Mouse (Mus musculus): ENCODE data around the gene Yipf3. TPM values are rescaled to one million over a fixed set of nuclear protein-coding genes. Genes with fewer than 3 reads are reported as not detected.

The Yipf3 gene
- polyA plus RNA-seq, 1 experiment from 2014 or later: 118 TPM

DNA sequence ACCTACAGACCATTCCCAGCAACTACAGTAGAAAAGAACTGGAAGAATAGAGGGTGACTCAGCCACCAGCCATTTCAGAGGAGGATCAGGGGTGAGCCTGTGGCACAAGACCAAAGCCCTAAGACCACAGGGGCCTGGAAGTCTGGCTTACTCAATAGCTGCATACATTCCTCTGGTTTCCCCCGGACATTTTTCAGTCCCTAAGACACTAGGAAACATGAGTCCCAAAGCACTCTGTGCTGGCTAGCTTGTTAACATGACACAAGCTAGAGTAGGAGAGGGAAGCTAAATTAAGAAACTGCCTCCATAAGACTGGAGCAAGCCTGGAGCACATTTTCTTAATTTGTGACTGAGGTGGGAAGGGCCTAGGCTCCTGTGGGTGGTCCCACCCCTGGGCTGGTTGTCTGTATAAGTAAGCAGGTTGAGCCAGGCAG, 25.9 kb downstream of the Yipf3 start:
- Histone ChIP-seq H3K9me3 (no peaks in the 10 kb centered on the region), H3K27me3 (no peaks in the 10 kb centered on the region), H3K4me1 (peaks cover 5% of the 10 kb centered on the region), H3K4me3 (no peak overlapping the region), H3K4me2 (no peak overlapping the region), H3K27ac (no peak overlapping the region), H3K9ac (no peak overlapping the region), H3K36me3 (peaks cover 50% of the 10 kb centered on the region)
- no peak for ATAC-seq (ENCODE audit: borderline replicate concordance, extremely low read depth, low FRiP score, low TSS enrichment)
- 62% methylated on average over 1 of the region's 1 CpGs for WGBS

DNA sequence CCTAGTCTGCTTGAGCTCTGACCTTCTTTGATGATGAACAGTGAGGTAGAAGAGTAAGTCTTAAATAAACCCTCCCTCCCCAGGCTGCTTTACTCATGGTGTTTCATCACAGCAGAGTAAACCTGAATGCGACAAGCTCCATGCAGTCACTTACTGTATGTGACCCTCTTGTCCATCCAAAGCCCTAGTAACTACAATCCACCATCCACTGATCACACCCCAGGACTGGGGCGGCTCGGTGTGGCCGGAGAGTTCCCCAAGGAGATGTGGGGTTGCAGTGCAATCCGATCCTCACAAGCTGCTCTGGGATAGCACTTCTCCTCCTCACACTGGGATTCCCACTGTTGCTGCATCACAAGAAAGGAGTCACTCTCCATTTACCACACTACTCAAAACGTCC, 26.6 kb downstream of the Yipf3 start:
- WGBS: 65% methylated on average over 6 of the region's 6 CpGs
- no peak overlapping the region for H3K9ac ChIP-seq
- H3K9me3 ChIP-seq: no peaks in the 10 kb centered on the region
- no peak for ATAC-seq (ENCODE audit: borderline replicate concordance, extremely low read depth, low FRiP score, low TSS enrichment)
- H3K4me3 ChIP-seq: no peak overlapping the region
- H3K27me3 ChIP-seq: no peaks in the 10 kb centered on the region
- H3K4me1 ChIP-seq: peaks cover 5% of the 10 kb centered on the region
- H3K4me2 ChIP-seq: no peak overlapping the region
- H3K36me3 ChIP-seq: peaks cover 57% of the 10 kb centered on the region
- H3K27ac ChIP-seq: no peak overlapping the region

DNA sequence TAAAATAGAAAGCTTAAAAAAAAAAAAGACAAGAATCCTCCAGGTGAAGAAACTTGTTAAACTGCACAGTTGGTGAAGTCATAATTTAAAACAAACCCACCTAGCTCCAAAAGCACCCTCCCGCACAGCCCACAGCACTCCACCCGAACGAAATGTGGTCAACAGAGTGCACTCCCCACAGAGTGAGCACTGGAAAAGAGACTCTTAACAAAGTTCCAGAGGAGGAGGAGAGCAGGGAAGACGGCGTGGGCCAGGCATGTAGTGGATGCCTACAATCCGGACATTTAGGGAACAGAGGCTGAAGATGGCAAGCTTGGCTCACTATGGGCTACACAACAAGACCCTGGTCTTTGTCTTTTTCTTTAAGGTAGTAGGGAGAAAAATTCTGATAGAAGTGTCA, 27.2 kb downstream of the Yipf3 start:
- Histone ChIP-seq H3K27me3 (no peaks in the 10 kb centered on the region), H3K4me3 (no peak overlapping the region), H3K9ac (no peak overlapping the region), H3K36me3 (peaks cover 59% of the 10 kb centered on the region), H3K4me1 (peaks cover 2% of the 10 kb centered on the region), H3K27ac (no peak overlapping the region), H3K4me2 (no peak overlapping the region), H3K9me3 (no peaks in the 10 kb centered on the region)
- WGBS: 80% methylated on average over 6 of the region's 6 CpGs
- ATAC-seq (ENCODE audit: borderline replicate concordance, extremely low read depth, low FRiP score, low TSS enrichment): no peak

DNA sequence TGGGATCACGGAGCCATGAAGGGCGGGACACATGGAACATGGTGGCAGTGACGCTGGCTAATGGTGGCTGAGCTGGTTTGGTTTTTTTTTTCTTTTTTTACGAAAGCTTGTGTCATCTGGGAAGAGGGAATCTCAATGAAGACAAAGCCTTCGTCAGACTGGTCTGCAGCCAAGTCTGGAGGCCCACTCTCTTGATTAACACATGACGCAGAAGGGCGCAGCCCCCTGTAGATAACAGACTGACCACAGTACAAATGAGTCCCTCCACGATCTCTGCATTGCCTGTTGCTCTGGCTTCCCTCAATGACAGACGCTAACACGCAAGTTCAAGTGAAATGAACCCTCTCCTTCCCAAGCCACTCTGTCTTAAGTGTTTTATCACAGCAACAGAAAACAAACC, 27.6 kb downstream of the Yipf3 start:
- no peak for ATAC-seq (ENCODE audit: borderline replicate concordance, extremely low read depth, low FRiP score, low TSS enrichment)
- Histone ChIP-seq H3K36me3 (peaks cover 57% of the 10 kb centered on the region), H3K27ac (no peak overlapping the region), H3K9me3 (no peaks in the 10 kb centered on the region), H3K4me3 (no peak overlapping the region), H3K27me3 (no peaks in the 10 kb centered on the region), H3K4me1 (peaks cover under 1% of the 10 kb centered on the region), H3K9ac (no peak overlapping the region), H3K4me2 (no peak overlapping the region)
- WGBS: 86% methylated on average over 10 of the region's 10 CpGs

DNA sequence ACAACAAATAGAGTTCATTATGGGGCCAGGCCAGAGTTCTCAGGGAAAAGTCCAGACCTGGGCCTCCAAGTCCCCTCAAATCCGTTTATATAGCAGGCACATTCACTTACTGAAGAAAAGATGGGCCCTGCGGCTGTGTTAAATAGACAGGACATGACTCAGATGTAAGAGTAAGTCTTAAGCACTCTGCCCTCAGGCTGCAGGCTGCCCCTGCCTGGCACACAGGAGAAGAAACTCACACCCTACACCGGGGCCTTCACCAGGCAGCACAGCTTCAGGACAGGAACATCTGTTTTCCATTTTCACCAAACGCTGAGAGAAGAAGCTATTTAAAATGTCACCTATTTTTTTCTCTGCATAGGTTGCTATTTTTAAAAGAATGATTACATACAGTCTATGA, 29.7 kb downstream of the Yipf3 start:
- WGBS: 59% methylated on average over 4 of the region's 4 CpGs
- Histone ChIP-seq H3K9me3 (no peaks in the 10 kb centered on the region), H3K27me3 (no peaks in the 10 kb centered on the region), H3K36me3 (peaks cover 40% of the 10 kb centered on the region), H3K4me3 (no peak overlapping the region), H3K4me1 (peaks cover 18% of the 10 kb centered on the region), H3K27ac (no peak overlapping the region), H3K4me2 (no peak overlapping the region), H3K9ac (no peak overlapping the region)
- no peak for ATAC-seq (ENCODE audit: borderline replicate concordance, extremely low read depth, low FRiP score, low TSS enrichment)

DNA sequence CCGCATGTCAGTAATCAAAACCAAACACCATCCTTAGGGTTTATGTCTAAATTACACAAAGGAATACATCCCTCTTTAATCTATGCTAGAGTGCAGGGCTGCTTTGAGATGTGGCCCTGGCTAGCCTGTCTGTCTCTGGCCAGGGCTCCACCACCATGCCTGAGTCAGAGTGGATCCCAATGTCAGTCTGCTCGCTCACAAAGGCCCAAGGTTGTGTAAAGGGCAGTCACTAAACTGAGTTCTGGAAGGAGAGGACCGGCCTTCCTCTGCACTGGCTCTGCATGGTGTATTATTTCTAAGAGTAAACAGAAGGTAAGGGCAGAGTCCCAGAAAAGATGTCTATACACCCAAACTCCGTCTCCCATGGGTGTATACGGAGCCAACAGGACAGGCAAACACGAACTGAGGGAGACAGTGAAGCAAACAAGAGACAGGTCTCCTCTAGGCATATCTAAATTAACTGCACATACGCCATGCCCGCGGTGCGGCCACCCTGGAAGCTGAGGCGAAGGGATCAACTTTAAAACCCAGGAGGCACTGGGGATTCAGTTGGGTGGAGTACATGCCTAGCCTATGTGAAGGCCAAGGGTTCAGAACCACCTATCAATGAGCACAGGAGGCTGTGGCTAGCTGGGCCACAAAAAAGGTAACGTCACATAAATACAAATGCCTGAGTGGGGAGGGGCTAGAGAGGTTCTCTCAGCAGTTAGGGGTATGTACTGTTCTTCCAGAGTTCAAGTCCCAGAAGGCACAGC, 30.3 kb downstream of the Yipf3 start:
- 88% methylated on average over 12 of the region's 12 CpGs for WGBS
- H3K4me3 ChIP-seq: no peak overlapping the region
- no peak overlapping the region for H3K9ac ChIP-seq
- no peak for ATAC-seq (ENCODE audit: borderline replicate concordance, extremely low read depth, low FRiP score, low TSS enrichment)
- H3K36me3 ChIP-seq: peaks cover 40% of the 10 kb centered on the region
- H3K27ac ChIP-seq: no peak overlapping the region
- H3K9me3 ChIP-seq: no peaks in the 10 kb centered on the region
- no peaks in the 10 kb centered on the region for H3K27me3 ChIP-seq
- no peak overlapping the region for H3K4me2 ChIP-seq
- peaks cover 21% of the 10 kb centered on the region for H3K4me1 ChIP-seq

DNA sequence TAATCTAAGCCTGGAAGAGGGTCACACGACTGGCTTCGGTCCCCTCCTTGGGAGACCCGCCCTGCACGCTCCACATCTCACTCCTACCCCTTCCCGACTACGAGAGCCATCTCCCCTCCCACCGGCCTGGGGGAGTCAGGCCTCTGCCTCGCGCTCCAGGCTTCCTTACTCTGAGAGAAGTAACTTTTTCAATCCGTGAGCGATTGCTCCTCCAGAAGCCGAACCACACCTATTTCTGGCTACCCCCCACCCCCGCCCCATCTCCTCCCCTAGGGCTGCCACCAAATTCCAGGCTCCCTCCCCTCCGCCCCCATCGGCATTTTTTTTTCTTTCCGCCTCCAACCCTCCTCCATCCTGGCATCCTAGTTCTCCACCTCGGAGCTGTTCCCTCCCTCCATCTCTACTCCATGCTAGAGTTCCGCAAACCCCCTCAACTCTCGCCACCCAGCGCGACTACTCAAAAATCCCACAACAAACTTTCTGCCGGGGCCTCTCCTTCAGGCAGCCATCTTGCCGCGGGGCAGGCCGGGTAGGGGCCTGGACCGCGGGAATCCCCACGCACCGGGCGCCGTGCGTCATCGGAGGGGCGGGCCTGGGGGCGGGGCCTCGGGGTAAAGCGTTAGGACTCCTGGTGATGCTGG, 34.7 kb downstream of the Yipf3 start, which contains the start of gene Tjap1:
TSS of gene Tjap1 (minus strand) at position 544 of the 641 bp plus-strand sequence.
- Histone ChIP-seq H3K9ac (peak within 1 kb of the TSS; percentile 87), H3K27me3 (no peaks in the 10 kb centered on the region), H3K36me3 (peaks cover 25% of the 10 kb centered on the region; the same call in 1 of the 2 replicates), H3K4me1 (peaks cover 29% of the 10 kb centered on the region), H3K4me2 (peak within 1 kb of the TSS; percentile 90), H3K9me3 (no peaks in the 10 kb centered on the region), H3K27ac (peak within 1 kb of the TSS; percentile 95), H3K4me3 (peak within 1 kb of the TSS; percentile 82)
- 1% methylated on average over 37 of the region's 37 CpGs for WGBS
- ATAC-seq (ENCODE audit: borderline replicate concordance, extremely low read depth, low FRiP score, low TSS enrichment): peak; percentile 98

DNA sequence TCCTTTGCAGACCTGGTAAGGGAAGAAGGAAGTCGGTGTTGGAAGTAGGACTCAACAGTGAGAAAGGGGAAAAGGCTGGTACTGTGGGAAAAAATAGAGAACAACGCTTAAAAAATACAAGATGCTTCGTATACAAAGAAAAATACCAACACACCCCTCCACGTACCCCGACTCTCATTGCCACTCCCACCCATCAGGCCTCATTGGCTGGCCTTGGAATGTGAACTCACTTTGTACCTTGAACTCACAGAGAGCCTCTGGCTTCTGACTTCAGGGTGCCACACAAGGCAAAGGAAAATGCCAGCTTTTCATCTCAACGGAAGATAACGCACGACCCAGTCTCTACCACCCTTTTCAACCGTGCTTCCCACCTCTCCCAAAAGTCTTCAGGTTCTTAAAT, 35.3 kb downstream of the Yipf3 start:
- WGBS: 20% methylated on average over 9 of the region's 9 CpGs
- no peak for ATAC-seq (ENCODE audit: borderline replicate concordance, extremely low read depth, low FRiP score, low TSS enrichment)

DNA sequence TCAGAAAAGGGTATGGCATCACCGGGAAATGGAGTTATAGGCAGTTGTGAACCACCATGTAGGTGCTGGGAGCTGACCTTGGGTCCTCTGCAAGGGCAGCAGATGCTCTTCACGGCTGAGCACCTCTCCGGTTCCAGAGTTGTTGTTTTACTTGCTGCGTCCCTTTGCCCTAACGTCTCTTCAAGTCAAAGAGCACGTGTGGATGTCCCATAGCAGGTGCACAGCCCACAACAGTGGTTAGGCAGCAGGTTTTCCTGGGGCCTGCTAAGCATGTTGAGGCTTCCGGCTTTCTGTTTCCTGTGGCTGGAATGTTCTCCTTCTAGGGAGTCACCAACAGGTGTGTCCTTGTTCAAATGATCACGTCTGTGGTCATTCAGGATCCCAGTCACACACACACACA, 36.0 kb downstream of the Yipf3 start:
- Histone ChIP-seq H3K9me3 (no peaks in the 10 kb centered on the region), H3K36me3 (peaks cover 13% of the 10 kb centered on the region; the same call in 1 of the 2 replicates), H3K4me3 (no peak overlapping the region), H3K4me2 (no peak overlapping the region), H3K4me1 (peaks cover 36% of the 10 kb centered on the region), H3K27ac (no peak overlapping the region), H3K27me3 (no peaks in the 10 kb centered on the region), H3K9ac (no peak overlapping the region)
- ATAC-seq (ENCODE audit: borderline replicate concordance, extremely low read depth, low FRiP score, low TSS enrichment): no peak
- 82% methylated on average over 8 of the region's 8 CpGs for WGBS

More for the DNA sequence above, 35.3 kb downstream of the Yipf3 start:
- peaks cover 21% of the 10 kb centered on the region; the same call in 1 of the 2 replicates for H3K36me3 ChIP-seq
- no peak overlapping the region for H3K9ac ChIP-seq
- H3K27me3 ChIP-seq: no peaks in the 10 kb centered on the region
- H3K9me3 ChIP-seq: no peaks in the 10 kb centered on the region
- H3K4me2 ChIP-seq: peak overlapping the region; percentile 90
- H3K4me1 ChIP-seq: peaks cover 33% of the 10 kb centered on the region
- H3K4me3 ChIP-seq: peak overlapping the region; percentile 82
- H3K27ac ChIP-seq: peak overlapping the region; percentile 95; the same call in 1 of the 2 replicates

DNA sequence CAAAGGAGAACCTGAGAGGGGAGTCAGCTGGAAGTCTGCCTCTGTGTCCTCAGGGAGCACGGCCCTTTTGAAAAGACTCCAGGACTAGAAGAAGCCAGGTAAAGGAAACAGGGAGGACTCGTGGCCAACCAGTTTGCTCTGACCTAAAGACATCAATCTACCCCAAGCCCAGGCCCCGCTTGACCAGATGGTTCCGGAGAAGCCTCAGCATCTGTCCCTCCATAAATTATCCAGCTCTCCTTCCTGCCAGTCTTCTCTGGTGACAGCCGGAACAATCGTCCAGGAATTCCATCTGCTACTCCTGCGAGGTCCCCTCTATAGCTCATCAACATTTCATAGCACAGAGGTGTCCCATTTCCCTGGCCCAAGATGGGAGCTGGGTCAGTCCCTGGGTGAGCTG, 36.8 kb downstream of the Yipf3 start:
- Histone ChIP-seq H3K4me3 (no peak overlapping the region), H3K9me3 (no peaks in the 10 kb centered on the region), H3K27me3 (peaks cover 3% of the 10 kb centered on the region; the same call in 1 of the 2 replicates), H3K36me3 (peaks cover 6% of the 10 kb centered on the region; the same call in 1 of the 2 replicates), H3K4me1 (peaks cover 36% of the 10 kb centered on the region), H3K9ac (no peak overlapping the region), H3K4me2 (no peak overlapping the region), H3K27ac (no peak overlapping the region)
- ATAC-seq (ENCODE audit: borderline replicate concordance, extremely low read depth, low FRiP score, low TSS enrichment): no peak
- WGBS: 46% methylated on average over 7 of the region's 7 CpGs

DNA sequence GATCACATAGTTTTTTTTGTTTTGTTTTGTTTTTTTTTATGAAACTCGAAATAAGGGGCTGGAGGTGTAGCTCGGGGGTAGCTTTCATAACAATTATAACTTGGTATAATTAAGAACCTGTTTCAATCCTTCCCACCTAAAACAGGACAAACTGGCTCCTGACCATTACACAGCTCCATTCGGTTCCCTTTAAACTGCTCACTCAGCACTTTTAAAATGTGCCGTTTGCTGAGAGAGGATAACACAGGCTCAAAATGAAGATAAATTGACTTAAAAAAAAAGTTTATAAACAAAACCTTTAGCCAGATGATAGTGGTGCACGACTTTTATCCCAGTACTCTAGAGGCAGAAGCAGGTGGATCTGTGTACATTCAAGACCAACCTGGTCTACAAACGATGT, 37.5 kb downstream of the Yipf3 start:
- 35% methylated on average over 6 of the region's 6 CpGs for WGBS
- no peaks in the 10 kb centered on the region for H3K36me3 ChIP-seq
- no peak overlapping the region for H3K27ac ChIP-seq
- H3K9me3 ChIP-seq: no peaks in the 10 kb centered on the region
- no peak overlapping the region for H3K9ac ChIP-seq
- peaks cover 36% of the 10 kb centered on the region for H3K4me1 ChIP-seq
- ATAC-seq (ENCODE audit: borderline replicate concordance, extremely low read depth, low FRiP score, low TSS enrichment): no peak
- H3K27me3 ChIP-seq: peaks cover 6% of the 10 kb centered on the region; the same call in 1 of the 2 replicates
- H3K4me3 ChIP-seq: no peak overlapping the region
- H3K4me2 ChIP-seq: no peak overlapping the region

DNA sequence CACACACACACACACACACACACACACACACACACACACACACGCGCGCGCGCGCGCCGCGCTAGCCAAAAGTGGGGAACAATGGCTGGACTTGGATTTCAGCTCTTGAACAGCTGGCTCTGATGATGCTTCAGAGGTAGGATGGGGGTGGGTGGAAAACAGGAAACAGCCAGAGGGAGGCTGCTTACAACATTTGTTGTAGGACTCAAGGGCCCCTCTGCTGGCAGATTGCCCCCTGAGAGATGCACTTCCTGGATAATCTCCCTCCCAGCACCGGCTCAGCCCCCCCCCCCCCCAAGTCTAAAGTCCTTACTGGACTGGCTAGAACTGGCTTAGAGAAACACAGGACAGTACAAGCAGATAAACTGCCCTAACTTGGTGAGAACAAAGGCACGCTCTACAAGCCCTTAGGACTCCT, 39.8 kb downstream of the Yipf3 start:
- Histone ChIP-seq H3K4me1 (peaks cover 18% of the 10 kb centered on the region), H3K9ac (no peak overlapping the region), H3K36me3 (no peaks in the 10 kb centered on the region), H3K9me3 (no peaks in the 10 kb centered on the region), H3K27me3 (peaks cover 11% of the 10 kb centered on the region; the same call in 1 of the 2 replicates), H3K27ac (no peak overlapping the region), H3K4me3 (no peak overlapping the region), H3K4me2 (no peak overlapping the region)
- WGBS: 64% methylated on average over 11 of the region's 11 CpGs
- ATAC-seq (ENCODE audit: borderline replicate concordance, extremely low read depth, low FRiP score, low TSS enrichment): peak; percentile 55
